Mouse (Mus musculus) CH12.LX (cell line): ENCODE results near the gene Gm20388. TPM values are rescaled to one million over a fixed set of nuclear protein-coding genes. Genes with fewer than 3 reads are reported as not detected.

ENCODE experiments used
- DNase-seq: peaks from one replicate; pipeline ENCODE4 v3.0.0-alpha.2; 2013; ENCODE audit errors: extremely low read depth
- H3K27ac ChIP-seq: 2 replicates; pipeline ENCODE4 v1.5.1; 2012; ENCODE audit warnings: low read depth, mild to moderate bottlenecking, control low read depth, moderate library complexity; ENCODE audit not compliant: insufficient read depth
- H3K27me3 ChIP-seq: replicated peaks from 2 replicates; pipeline ENCODE3; 2012; ENCODE audit warnings: inconsistent platforms
- H3K36me3 ChIP-seq, 2 experiments: replicated peaks in 1 of 2; 2 replicates each; pipeline versions ENCODE3 to v1.6.1; 2012; ENCODE audit warnings: inconsistent platforms in 1 of 2, low read length in 1 of 2, mild to moderate bottlenecking in 1 of 2, mixed read lengths in 1 of 2, moderate library complexity in 1 of 2; ENCODE audit not compliant: control insufficient read depth in 1 of 2, insufficient read depth in 1 of 2
- H3K4me1 ChIP-seq, 2 experiments: 2 replicates each; pipeline ENCODE4 v1.6.1; 2012; ENCODE audit warnings: inconsistent platforms in 1 of 2, moderate library complexity in 1 of 2; ENCODE audit not compliant: insufficient read depth in 2 of 2, control insufficient read depth in 1 of 2
- H3K4me2 ChIP-seq: 2 replicates; pipeline ENCODE4 v1.6.1; 2012; ENCODE audit warnings: low read depth, mild to moderate bottlenecking, control low read depth; ENCODE audit not compliant: poor library complexity, insufficient read depth, severe bottlenecking
- H3K4me3 ChIP-seq, 3 experiments: fragments of 150-350 bp in 1 of 3; sonication (generic) in 1 of 3; replicated peaks in 1 of 3; 2 replicates each; pipeline versions ENCODE3 to v1.5.1; 2011 to 2012; ENCODE audit warnings: low read depth in 2 of 3, low read length in 2 of 3, mild to moderate bottlenecking in 2 of 3, moderate library complexity in 2 of 3, control low read depth in 1 of 3, improper control_type of control experiment in 1 of 3, inconsistent platforms in 1 of 3, mixed read lengths in 1 of 3; ENCODE audit not compliant: poor library complexity in 1 of 3
- H3K79me2 ChIP-seq: replicated peaks from 2 replicates; pipeline ENCODE4 v1.6.1; 2012; ENCODE audit warnings: mild to moderate bottlenecking, moderate library complexity; ENCODE audit not compliant: control insufficient read depth, poor library complexity, insufficient read depth, severe bottlenecking; ENCODE audit errors: extremely low read depth
- H3K9ac ChIP-seq: 2 replicates; pipeline ENCODE4 v1.6.1; 2012; ENCODE audit warnings: low read depth, mild to moderate bottlenecking, control low read depth, moderate library complexity; ENCODE audit not compliant: insufficient read depth
- H3K9me3 ChIP-seq: replicated peaks from 2 replicates; pipeline ENCODE3; 2012; ENCODE audit warnings: low read length, inconsistent platforms, mixed read lengths
- CHD1 ChIP-seq: IDR thresholded peaks from 2 replicates; pipeline ENCODE4 v1.6.1; 2012; ENCODE audit warnings: low read depth, low read length, improper control_type of control experiment, inconsistent platforms
- CTCF ChIP-seq, 2 experiments: IDR thresholded peaks in 1 of 2; conservative IDR thresholded peaks in 1 of 2; 2 replicates each; pipeline ENCODE4 v1.5.1; 2011 to 2012; ENCODE audit warnings: low read depth in 2 of 2, low read length in 2 of 2, improper control_type of control experiment in 1 of 2, inconsistent platforms in 1 of 2, mild to moderate bottlenecking in 1 of 2, moderate library complexity in 1 of 2
- ELF1 ChIP-seq: IDR thresholded peaks from 2 replicates; pipeline ENCODE4 v1.6.1; 2014; ENCODE audit warnings: low read depth, mild to moderate bottlenecking, inconsistent platforms, low read length, improper control_type of control experiment
- EP300 ChIP-seq: IDR thresholded peaks from 2 replicates; pipeline ENCODE4 v1.6.1; 2011; ENCODE audit warnings: low read length, improper control_type of control experiment
- ETS1 ChIP-seq: conservative IDR thresholded peaks from 2 replicates; pipeline ENCODE4 v1.6.1; 2012; ENCODE audit warnings: low read depth, mild to moderate bottlenecking, inconsistent platforms, low read length, improper control_type of control experiment, moderate library complexity
- GABPA ChIP-seq: IDR thresholded peaks from 2 replicates; pipeline ENCODE4 v1.6.1; 2012; ENCODE audit warnings: low read depth, low read length, improper control_type of control experiment, inconsistent platforms; ENCODE audit not compliant: insufficient replicate concordance
- IRF4 ChIP-seq: IDR thresholded peaks from 2 replicates; pipeline ENCODE4 v1.6.1; 2014; ENCODE audit warnings: low read depth, mild to moderate bottlenecking, inconsistent platforms, low read length, improper control_type of control experiment
- JUN ChIP-seq: IDR thresholded peaks from 2 replicates; pipeline ENCODE4 v1.6.1; 2011; ENCODE audit warnings: low read depth, mild to moderate bottlenecking, low read length, improper control_type of control experiment, moderate library complexity; ENCODE audit not compliant: insufficient read depth
- KAT2A ChIP-seq: IDR thresholded peaks from 2 replicates; pipeline ENCODE4 v1.6.1; 2012; ENCODE audit warnings: low read length, improper control_type of control experiment, inconsistent platforms; ENCODE audit not compliant: insufficient replicate concordance
- MAFK ChIP-seq: IDR thresholded peaks from 2 replicates; pipeline ENCODE4 v1.6.1; 2011; ENCODE audit warnings: low read length, improper control_type of control experiment; ENCODE audit not compliant: insufficient replicate concordance
- MAX ChIP-seq: IDR thresholded peaks from 2 replicates; pipeline ENCODE4 v1.6.1; 2011; ENCODE audit warnings: low read length, improper control_type of control experiment
- MAZ ChIP-seq: IDR thresholded peaks from 2 replicates; pipeline ENCODE4 v1.6.1; 2012; ENCODE audit warnings: low read depth, mild to moderate bottlenecking, inconsistent platforms, low read length, improper control_type of control experiment, moderate library complexity
- MXI1 ChIP-seq: IDR thresholded peaks from 2 replicates; pipeline ENCODE4 v1.6.1; 2011; ENCODE audit warnings: mild to moderate bottlenecking, low read depth, low read length, improper control_type of control experiment
- MYC ChIP-seq: IDR thresholded peaks from 2 replicates; pipeline ENCODE4 v1.6.1; 2011; ENCODE audit warnings: low read depth, mild to moderate bottlenecking, improper control_type of control experiment, low read length
- POLR2AphosphoS2 ChIP-seq: IDR thresholded peaks from 2 replicates; pipeline ENCODE4 v1.6.1; 2011; ENCODE audit warnings: low read depth, low read length, improper control_type of control experiment
- RAD21 ChIP-seq: IDR thresholded peaks from 2 replicates; pipeline ENCODE4 v1.6.1; 2011; ENCODE audit warnings: low read depth, mild to moderate bottlenecking, low read length, improper control_type of control experiment, moderate library complexity
- SIN3A ChIP-seq: IDR thresholded peaks from 2 replicates; pipeline ENCODE4 v1.6.1; 2012; ENCODE audit warnings: low read length, improper control_type of control experiment, inconsistent platforms
- TCF12 ChIP-seq: IDR thresholded peaks from 2 replicates; pipeline ENCODE4 v1.6.1; 2014; ENCODE audit warnings: low read depth, mild to moderate bottlenecking, inconsistent platforms, low read length, improper control_type of control experiment
- UBTF ChIP-seq: IDR thresholded peaks from 2 replicates; pipeline ENCODE4 v1.6.1; 2012; ENCODE audit warnings: low read depth, mild to moderate bottlenecking, inconsistent platforms, low read length, improper control_type of control experiment, moderate library complexity
- USF1 ChIP-seq: IDR thresholded peaks from 2 replicates; pipeline ENCODE4 v1.6.1; 2014; ENCODE audit warnings: low read depth, mild to moderate bottlenecking, inconsistent platforms, low read length, improper control_type of control experiment
- ZC3H11A ChIP-seq: IDR thresholded peaks from 2 replicates; pipeline ENCODE4 v1.6.1; 2012; ENCODE audit warnings: low read depth, mild to moderate bottlenecking, inconsistent platforms, low read length, improper control_type of control experiment
- ZKSCAN1 ChIP-seq: IDR thresholded peaks from 2 replicates; pipeline ENCODE4 v1.6.1; 2012; ENCODE audit warnings: low read depth, inconsistent platforms, low read length, improper control_type of control experiment, borderline replicate concordance
- ZNF384 ChIP-seq: IDR thresholded peaks from 2 replicates; pipeline ENCODE4 v1.6.1; 2012; ENCODE audit warnings: low read depth, low read length, improper control_type of control experiment, inconsistent platforms
- dilution Hi-C: fragments of 300-500 bp; cut with MboI; formaldehyde crosslinking; loops from 2 replicates; pipeline ENCODE4 v1.14.3; 2020; ENCODE audit warnings: low sequenced_read_pairs; ENCODE audit not compliant: extremely low pct_unique_long_range_greater_than_20kb, extremely low pct_ligation_motif_present
- in situ Hi-C: fragments of 300-500 bp; cut with MboI; formaldehyde crosslinking; loops from 3 replicates; pipeline ENCODE4 v1.14.3; 2019; ENCODE audit warnings: low sequenced_read_pairs, low pct_ligation_motif_present, low pct_unique_long_range_greater_than_20kb, mixed read lengths
- polyA plus RNA-seq: library from polyadenylated mRNA; unstranded; fragments of >175 nt; gene quantifications from 2 replicates; pipeline ENCODE4 v1.2.1, GENCODE M21; 2012; ENCODE audit warnings: low read depth; ENCODE audit not compliant: insufficient read length
- total RNA-seq, 2 experiments: library from RNA; depleted of rRNA; stranded (reverse); fragments of 300-350 nt in 1 of 2; fragments of >200 nt in 1 of 2; gene quantifications; 2 replicates each; pipeline ENCODE4 v1.2.3; 2012 to 2014

Gene Gm20388
- total and polyA plus RNA-seq, 3 experiments, result 14.8 to 26.3 (median 22.2) TPM

- TF ChIP-seq USF1 (peak; percentile 63), SIN3A (peak; percentile 85), MAFK (no peak), MAX (peak; percentile 97), ZC3H11A (no peak), CTCF (conservative IDR thresholded peaks at IDR 0.05 in 1 of 2, IDR thresholded peaks at IDR 0.05 in 1 of 2; ENCODE audit: low read depth in 2 of 2, low read length in 2 of 2) (no peak), KAT2A (no peak), ZNF384 (0 out of 2 replicates have a peak, but pooled peaks have one; percentile 12), UBTF (peak; percentile 71; the same call in 1 of the 2 replicates), CHD1 (no peak), EP300 (peak; percentile 89), IRF4 (peak; percentile 82; the same call in 1 of the 2 replicates), RAD21 (no peak; the same call in 1 of the 2 replicates), ETS1 (peak; percentile 83), TCF12 (peak; percentile 98), MXI1 (peak; percentile 96), POLR2AphosphoS2 (no peak), MAZ (peak; percentile 44; the same call in 1 of the 2 replicates), MYC (peak; percentile 96), GABPA (no peak)
Observed at GRCm38 (mm10) chr8:120701758-120702465, 791.3 kb downstream of the Gm20388 start (continued).

- Histone ChIP-seq H3K79me2 (no peaks in the 10 kb centered on the region), H3K27me3 (peaks cover 24% of the 10 kb centered on the region), H3K36me3 (no peaks in the 10 kb centered on the region), H3K27ac (no peak overlapping the region), H3K4me2 (no peak overlapping the region), H3K4me1 (peaks cover 12 to 67% of the 10 kb centered on the region in 2 experiments), H3K4me3 (no peak overlapping the region), H3K9me3 (no peaks in the 10 kb centered on the region), H3K9ac (no peak overlapping the region)
- in situ Hi-C loops, result loop anchor here (5.0 kb wide), 1 partner anchor 33 kb away; the partner anchor contains the start of gene Irf8
- dilution Hi-C loops, result no loop called here
- no peak for DNase-seq
- no peak for TF ChIP-seq MAFK
- TF ChIP-seq JUN, result no peak
- TF ChIP-seq RAD21, result no peak
- TF ChIP-seq ZKSCAN1, result no peak
- no peak for TF ChIP-seq ELF1
Observed at GRCm38 (mm10) chr8:120704203-120704602, 793.6 kb downstream of the Gm20388 start.
